Mouse (Mus musculus) lung, postnatal 4 days (tissue): ENCODE data around the gene Tufm.

Source experiments
- DNase-seq, 2 experiments: peaks; one replicate each; pipeline ENCODE4 v3.0.0; 2021

Tufm gene

DNA sequence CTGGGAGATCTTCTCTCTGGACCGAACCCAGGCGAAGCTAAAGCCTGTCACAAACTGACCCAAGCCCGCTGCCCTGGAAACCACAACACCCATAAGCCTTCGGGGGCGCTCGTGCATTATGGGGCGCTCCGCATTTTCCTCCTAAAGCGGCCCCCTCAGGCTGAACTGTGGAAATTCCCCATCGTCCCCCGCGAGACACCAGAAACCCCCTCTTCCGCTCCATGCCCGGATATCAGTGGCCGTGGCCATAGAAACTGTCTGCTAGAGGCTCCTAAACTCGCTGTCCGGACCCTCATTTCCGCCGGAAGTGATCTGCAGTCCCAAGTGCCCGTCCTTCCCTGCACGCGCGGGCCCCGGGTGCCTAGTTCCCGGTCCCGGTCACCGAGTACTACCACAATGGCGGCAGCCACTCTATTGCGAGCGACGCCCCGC lies at the start of gene Tufm:
Gene Tufm, plus strand, starts transcription at position 310 of the 432 bp plus-strand sequence.
- DNase-seq = peak; percentile 96 to 98

GRCm38 (mm10) chr7:126440134-126440533 lies 47.0 kb upstream of the Tufm start:
- DNase-seq = no peak

DNA sequence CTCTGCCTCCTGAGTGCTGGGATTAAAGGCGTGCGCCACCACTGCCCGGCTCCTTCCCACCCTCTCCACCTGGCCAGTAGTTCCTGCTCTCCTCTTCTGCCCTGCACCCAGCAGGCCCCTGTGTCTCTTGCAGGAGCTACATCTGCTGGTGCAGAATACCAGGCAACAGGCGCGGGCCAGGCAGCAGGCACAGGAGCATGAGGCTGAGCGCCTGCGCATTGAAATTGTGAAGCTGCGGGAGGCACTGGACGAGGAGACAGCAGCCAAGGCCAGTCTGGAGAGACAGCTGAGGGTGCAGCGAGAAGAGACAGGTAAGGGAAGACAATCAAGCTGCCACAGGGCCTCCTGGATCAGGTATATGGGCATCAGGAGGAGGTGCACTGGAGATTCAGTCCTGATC lies 43.2 kb upstream of the Tufm start:
- peak in 1 of 2 experiments; percentile 18 for DNase-seq

- DNase-seq = peak in 1 of 2 experiments; percentile 15
These were observed 42.6 kb upstream of the Tufm start for GRCm38 (mm10) chr7:126444536-126444935.

- peak in 1 of 2 experiments; percentile 16 for DNase-seq
These were observed 41.9 kb upstream of the Tufm start for GRCm38 (mm10) chr7:126445104-126445815.

DNA sequence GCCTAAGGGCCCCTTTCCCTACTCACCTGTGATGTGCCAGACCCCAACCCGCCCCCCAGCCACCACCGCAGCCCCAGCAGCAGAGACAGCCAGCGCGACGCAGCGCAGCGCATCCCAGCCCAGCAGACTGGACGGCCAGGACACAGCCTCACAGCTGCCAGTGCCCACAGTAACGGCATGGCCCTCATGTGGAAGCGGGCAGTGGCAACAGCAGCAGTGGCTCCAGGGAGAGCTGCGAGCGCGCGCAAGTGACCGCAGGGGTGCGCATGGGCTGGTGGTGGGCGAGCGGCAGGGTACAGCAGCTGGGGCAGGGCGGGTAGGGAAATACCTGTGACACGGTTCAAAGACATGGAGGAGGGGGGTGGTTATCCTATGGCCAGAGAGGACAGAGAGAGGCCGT lies 40.9 kb upstream of the Tufm start:
- no peak for DNase-seq

DNA sequence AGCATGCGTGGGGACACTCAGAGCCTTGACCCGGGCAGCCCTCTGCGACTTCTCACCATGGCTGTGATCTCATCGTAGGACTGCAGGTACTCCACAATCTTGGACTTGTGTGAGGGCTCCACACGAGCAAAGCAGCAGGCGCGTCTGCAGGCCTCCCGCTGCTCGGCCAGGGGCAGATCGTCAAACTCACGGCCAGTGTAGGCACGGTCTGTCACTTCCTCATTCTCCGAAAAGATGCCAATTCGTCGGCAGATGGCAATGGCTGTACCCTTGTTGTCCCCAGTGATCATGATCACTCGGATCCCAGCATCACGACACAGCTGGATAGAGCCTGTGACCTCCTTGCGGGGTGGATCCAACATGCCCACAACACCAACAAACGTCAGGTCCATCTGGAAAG lies 38.7 kb upstream of the Tufm start:
- DNase-seq = no peak

- no peak for DNase-seq
These were observed 37.2 kb upstream of the Tufm start for GRCm38 (mm10) chr7:126449991-126450390.

- DNase-seq = no peak
These were observed 36.5 kb upstream of the Tufm start for GRCm38 (mm10) chr7:126450641-126451040.

DNA sequence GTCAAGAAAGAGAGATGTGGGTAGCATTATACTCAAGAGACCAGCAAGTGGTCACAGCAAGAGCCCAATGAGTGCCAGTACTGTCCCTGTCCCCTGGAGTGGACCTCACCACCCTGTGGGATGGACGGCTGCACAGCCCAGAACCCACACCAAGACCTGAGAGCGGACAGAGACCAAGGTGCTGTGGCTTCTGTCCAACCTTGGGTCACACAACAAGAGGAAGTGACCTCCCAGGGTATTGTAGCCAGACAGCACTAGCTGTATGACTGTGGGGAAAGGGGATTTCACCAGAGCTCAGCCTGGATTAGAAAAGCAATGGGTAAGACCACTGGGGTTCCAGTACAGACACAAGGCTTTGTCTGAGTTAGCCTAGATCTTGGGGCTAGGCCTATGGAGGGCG lies 34.9 kb upstream of the Tufm start:
- no peak for DNase-seq

- DNase-seq = no peak
These were observed 33.3 kb upstream of the Tufm start for GRCm38 (mm10) chr7:126453861-126454260.

GRCm38 (mm10) chr7:126455242-126455641 lies 31.9 kb upstream of the Tufm start:
- DNase-seq = no peak

GRCm38 (mm10) chr7:126456382-126457266 lies 30.5 kb upstream of the Tufm start:
- peak in 1 of 2 experiments; percentile 10 for DNase-seq

DNA sequence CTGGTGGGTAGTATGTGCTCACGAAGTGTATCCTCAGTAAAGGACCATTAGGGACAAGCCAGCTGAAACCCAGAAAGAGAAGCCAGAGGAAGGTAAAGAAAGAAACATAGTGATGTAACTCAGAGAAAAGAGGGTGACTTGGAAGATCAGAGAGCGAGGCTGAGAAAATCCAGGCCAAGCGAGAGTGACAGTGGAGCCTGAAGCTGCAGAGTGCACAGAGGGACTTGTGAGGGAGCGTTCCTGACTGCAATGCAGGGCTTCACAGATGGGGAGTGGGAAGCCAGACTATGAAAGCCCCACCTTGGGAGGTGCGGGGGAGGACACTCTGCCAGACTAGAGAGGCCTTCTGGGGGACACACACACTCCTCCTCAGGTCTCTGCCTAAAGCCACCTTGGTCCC lies 28.9 kb upstream of the Tufm start:
- no peak for DNase-seq

- DNase-seq = no peak
These were observed 28.1 kb upstream of the Tufm start for GRCm38 (mm10) chr7:126458844-126459618.

- DNase-seq = no peak
These were observed 26.4 kb upstream of the Tufm start for GRCm38 (mm10) chr7:126460623-126461399.

- no peak for DNase-seq
These were observed 25.5 kb upstream of the Tufm start for GRCm38 (mm10) chr7:126461626-126462025.

DNA sequence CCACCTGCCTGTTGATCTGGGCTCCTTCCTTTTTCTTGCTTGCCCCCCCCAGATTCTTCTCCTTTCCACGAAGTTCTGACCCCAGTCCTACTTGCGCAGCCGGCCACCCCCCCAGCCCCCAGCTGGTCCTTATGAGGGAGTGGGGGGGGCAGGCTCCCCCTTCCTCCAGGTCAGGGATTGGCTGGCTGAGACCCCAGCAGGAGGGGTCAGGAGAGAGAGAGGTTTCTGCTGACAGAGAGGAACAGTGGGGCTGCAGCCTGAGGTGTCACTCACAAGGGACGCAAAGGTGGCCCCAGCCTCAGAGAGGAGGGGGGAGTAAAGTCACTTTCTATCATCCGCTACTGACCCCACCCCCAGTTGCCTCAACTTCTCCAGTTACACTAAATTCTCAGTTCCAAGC lies 24.2 kb upstream of the Tufm start, which contains the start of gene Atp2a1:
Gene Atp2a1, minus strand, starts transcription at position 105 of the 400 bp plus-strand sequence.
- no peak for DNase-seq

DNA sequence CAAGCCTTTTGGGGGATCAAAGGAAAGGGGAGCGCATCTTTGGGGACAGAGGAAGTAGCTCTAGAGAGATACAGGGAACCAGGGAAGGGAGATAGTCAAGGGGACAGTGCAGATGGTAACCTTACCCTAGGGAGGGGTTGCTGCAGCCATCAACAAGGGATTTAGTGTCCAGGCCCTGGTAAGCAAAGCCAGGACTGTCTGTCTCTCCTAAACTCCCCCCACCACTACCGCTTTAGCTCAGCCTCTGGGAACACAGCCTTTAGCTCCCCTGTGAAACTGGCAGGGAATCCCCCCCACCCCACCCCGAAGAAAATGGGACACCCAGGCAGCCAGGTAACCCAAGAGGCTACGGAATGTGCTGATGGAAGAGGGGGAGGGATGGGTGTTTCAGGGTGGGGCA lies 23.6 kb upstream of the Tufm start:
- DNase-seq = no peak

DNA sequence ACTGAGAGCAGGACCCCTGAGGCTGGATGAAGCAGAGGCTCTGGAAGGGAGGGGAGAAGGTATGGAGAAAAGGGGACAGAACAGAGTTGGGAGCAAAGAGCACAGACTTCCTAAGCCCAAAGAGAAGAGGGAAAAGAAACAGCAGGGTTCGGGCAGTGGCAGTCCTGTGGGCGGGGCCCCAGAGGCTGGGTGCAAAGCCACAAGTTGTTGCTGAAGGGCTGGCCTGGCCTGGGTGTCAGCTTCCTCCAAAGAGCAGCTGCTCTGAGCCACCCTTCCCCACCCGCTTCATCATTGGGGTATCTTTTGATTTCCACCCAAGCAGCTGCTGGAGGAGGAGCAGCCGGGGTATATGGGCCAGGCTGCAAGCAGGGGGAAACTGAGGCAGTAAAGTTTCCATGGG lies 23.0 kb upstream of the Tufm start:
- peak; percentile 43 to 62 for DNase-seq

DNA sequence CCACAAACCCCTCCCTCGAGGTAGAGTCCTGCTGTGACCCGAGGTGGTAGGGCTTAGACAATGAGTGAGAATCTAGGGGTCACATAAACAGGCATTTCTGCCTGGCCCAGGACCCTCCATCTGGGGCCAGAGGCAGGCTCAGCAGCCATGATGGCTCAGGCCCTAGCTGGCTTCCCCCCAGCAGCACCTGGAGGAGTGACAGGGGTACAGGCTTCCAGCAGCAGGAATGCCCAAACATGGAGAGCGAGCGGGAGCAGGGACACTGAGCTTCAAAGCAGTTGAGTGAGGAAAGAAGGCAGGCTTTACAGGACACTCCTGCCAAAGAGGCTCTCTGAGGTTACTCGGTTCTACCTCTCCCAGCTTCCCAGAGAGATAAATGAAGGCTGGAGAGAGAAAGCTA lies 22.3 kb upstream of the Tufm start:
- DNase-seq = no peak
